Mouse (Mus musculus) testis, adult 2 months (tissue): Measurements from ENCODE around the gene Tubb5.
A peak's percentile ranks its signal among the peaks of the same experiment; 100 is the strongest.

Experiments used
- CTCF ChIP-seq: fragments of 200-500 bp; IDR thresholded peaks from 2 replicates; pipeline ENCODE4 v1.5.1; 2012; ENCODE audit warnings: low read depth, mild to moderate bottlenecking, inconsistent platforms, low read length, moderate library complexity; ENCODE audit not compliant: control insufficient read depth, insufficient read depth, insufficient replicate concordance
- POLR2A ChIP-seq: fragments of 200-500 bp; IDR thresholded peaks from 2 replicates; pipeline ENCODE4 v1.6.1; 2012; ENCODE audit warnings: low read depth, mild to moderate bottlenecking, inconsistent platforms, low read length, moderate library complexity; ENCODE audit not compliant: control insufficient read depth

DNA sequence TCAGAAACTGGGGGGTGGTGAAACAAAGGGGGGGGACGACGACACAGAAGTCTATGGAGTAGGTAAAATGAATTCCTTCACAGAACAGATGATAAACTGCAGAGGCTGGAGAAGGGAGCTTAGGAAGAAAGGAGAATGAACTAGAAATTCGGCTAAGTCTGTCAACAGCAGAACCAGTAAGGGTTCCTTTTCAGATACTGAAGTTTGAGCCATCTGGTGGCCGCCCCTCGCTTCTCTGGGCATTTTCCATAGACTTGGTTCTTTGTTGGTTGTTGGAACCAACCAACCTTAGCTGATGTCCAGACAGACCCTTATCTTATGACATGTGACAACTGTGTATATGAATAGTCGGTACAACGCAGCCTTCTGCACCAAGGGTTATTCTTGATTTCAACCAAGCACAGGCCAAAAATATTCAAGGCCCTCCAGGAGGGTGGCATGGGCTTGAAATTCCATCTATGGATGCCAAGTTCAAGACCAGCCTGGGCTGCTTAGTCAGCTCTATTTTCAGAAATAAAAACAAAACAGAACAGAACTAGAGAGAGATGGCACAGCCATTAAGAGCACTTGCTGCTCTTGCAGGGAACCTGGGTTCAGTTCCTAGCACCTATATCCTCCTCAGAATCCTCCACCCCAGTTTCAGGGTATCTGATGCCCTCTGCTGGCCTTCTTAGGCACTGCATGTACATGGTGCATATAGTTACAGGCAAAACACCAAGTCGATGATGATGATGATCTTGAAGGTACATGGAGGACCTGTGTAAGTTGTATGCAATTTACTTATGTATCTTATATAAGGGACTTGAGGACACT is 33.0 kb upstream of the Tubb5 start:
- TF ChIP-seq POLR2A (no peak), CTCF (peak; percentile 36; the same call in 1 of the 2 replicates)
